In the genomic region with DNA sequence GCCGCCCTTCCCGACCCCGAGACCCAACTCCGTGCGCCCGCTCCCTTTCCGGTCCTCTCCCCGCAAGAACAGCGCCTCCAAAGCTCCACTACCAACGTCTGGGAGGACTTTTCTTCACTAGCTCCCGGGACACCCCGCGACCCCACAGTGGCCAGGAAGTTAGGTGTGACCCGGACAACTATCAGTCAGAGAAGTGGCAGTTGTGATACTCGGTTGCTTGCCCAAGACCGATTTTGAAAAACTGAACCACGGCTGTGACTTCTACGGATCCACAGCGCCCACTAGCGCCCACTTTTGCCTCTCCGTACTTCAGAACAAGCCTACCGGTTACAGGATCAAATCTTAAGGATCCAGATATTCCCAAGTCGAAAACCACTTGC, we compare ENCODE assay signal across 8 mouse cellular contexts. TPM values are rescaled to one million over a fixed set of nuclear protein-coding genes. Genes with fewer than 3 reads are reported as not detected.
DNase-seq lines count a peak whose midpoint lies in the region; ATAC-seq lines count a peak whose summit lies in the region.

No protein-coding gene starts in this region.

- H3K27me3 ChIP-seq in hindbrain, embryonic 15.5 days, result no peaks in the 10 kb centered on the region

- no peak for ATAC-seq in hindbrain, embryonic 15.5 days (ENCODE audit: low FRiP score, low read depth)

- peaks cover 14% of the 10 kb centered on the region for H3K4me1 ChIP-seq in hindbrain, embryonic 15.5 days (replicated peaks)

- H3K4me2 ChIP-seq in hindbrain, embryonic 15.5 days, result peak overlapping the region; percentile 93

- H3K36me3 ChIP-seq in hindbrain, embryonic 15.5 days, result peaks cover 7% of the 10 kb centered on the region

- H3K4me3 ChIP-seq in hindbrain, embryonic 15.5 days, result peak overlapping the region; percentile 87

- H3K9me3 ChIP-seq in hindbrain, embryonic 15.5 days, result no peaks in the 10 kb centered on the region

- peak; percentile 80 for DNase-seq in WW6 (ENCODE audit: low read depth, low spot score)
- DNase-seq in cerebellum, postnatal 36 days, result peak; percentile 85 to 93
- DNase-seq in frontal cortex, postnatal 36 days (ENCODE audit: low spot score in 2 of 2), result peak; percentile 93 to 95
- peak; percentile 87 to 89 for DNase-seq in layer of hippocampus, postnatal 36 days
- peak; percentile 91 for DNase-seq in lung, postnatal 25 days (ENCODE audit: low spot score)
- DNase-seq in retina, adult 2 months (ENCODE audit: low read depth, low spot score), result peak; percentile 48
- DNase-seq in thymus, postnatal 25 days, result peak; percentile 85

- H3K27ac ChIP-seq in hindbrain, embryonic 15.5 days (replicated peaks), result peak overlapping the region; percentile 91

- WGBS in hindbrain, embryonic 15.5 days, result under 1% methylated on average over 23 of the region's 23 CpGs

- peak overlapping the region; percentile 54 for H3K9ac ChIP-seq in hindbrain, embryonic 15.5 days

RNA-seq across cellular contexts. Expression of gene Efnb2, which starts 0.7 kb away (rescaled TPM):
- polyA plus RNA-seq in hindbrain, embryonic 15.5 days (2015; fragmentation: Nextera tagmentation; extraction: Ambion mirVana), result 17.8 and 21.5 TPM in 2 replicates
- 10 to 100 TPM; 28.5 to 33.1 TPM for total RNA-seq in layer of hippocampus, postnatal 36 days (2021)

RNA-seq across cellular contexts. Expression of gene Arglu1, which starts 28.6 kb away (rescaled TPM):
- polyA plus RNA-seq in hindbrain, embryonic 15.5 days (2015; fragmentation: Nextera tagmentation; extraction: Ambion mirVana), result 149 and 154 TPM in 2 replicates
- 100 to 1,000 TPM in 1 of 2 experiments, 10 to 100 TPM in 1; 93.3 to 101 TPM for total RNA-seq in layer of hippocampus, postnatal 36 days (2021)
